Mouse (Mus musculus): ENCODE data around the gene Ptprn2.

Gene Ptprn2

DNA sequence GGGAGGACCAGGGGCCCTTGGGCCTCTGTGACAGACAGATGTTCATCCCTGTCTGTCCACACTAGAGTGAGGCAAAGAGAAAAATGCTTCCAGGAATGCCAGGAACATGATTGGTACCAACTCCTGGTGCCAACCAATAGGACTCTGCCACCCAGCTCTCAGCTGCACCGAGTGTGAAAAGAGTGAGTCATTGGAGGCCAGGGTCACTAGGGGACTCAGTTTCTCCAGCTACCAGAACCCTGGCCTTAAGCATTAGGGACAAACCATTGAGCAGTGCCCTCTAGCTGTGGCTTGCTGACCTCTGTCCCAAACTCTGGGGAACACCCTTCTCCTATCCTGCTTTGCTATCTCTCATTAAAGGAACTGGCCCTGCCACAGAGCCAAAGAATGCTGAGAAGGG lies 728.0 kb downstream of the Ptprn2 start:
- no peak for DNase-seq (ENCODE audit: low read depth, low spot score)

GRCm38 (mm10) chr12:117214272-117214671 lies 728.8 kb downstream of the Ptprn2 start:
- DNase-seq (ENCODE audit: low read depth, low spot score) = no peak

GRCm38 (mm10) chr12:117214919-117215318 lies 729.4 kb downstream of the Ptprn2 start:
- no peak for DNase-seq (ENCODE audit: low read depth, low spot score)

DNA sequence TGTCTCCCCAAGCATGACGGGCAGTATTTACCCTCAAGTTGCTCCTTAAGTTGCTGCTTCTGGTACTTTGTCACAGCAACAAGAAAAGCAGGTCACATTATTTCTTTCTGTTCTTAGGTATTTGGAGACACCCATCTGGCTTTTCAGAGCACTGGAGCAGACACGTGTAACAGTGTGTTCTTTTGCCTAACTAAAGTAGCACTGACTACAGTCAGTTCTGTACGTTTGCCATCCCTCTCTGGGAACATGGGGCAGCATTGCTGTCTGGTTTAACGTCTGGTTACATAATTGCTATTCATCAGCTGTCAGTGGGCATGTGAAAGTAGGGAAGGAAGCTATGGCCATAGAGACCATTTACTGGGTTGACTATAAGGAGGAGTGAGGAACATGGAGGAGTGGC lies 736.4 kb downstream of the Ptprn2 start:
- DNase-seq (ENCODE audit: low read depth, low spot score) = no peak

GRCm38 (mm10) chr12:117224036-117224435 lies 738.5 kb downstream of the Ptprn2 start:
- DNase-seq (ENCODE audit: low read depth, low spot score) = no peak

GRCm38 (mm10) chr12:117227236-117227635 lies 741.7 kb downstream of the Ptprn2 start:
- no peak for DNase-seq (ENCODE audit: low read depth, low spot score)

DNA sequence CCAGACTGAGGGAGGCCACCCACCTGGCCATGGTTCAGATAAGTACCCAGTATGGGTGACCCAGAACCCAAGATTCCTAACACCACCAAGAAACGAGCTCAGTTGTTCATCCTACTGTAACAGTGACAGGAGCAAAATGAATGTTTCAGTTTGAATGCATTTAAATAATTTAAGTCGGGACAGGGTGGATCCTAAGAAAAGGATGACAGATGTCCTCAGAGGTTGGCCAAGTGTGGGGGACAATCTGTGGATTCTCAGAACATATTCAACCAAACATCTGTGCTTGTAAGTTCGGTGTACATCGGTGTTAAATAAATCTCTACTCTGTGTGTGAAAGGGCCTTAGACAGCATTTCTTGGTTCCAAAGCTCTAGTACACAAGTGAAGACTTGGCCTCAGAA lies 743.9 kb downstream of the Ptprn2 start:
- no peak for DNase-seq (ENCODE audit: low read depth, low spot score)

DNA sequence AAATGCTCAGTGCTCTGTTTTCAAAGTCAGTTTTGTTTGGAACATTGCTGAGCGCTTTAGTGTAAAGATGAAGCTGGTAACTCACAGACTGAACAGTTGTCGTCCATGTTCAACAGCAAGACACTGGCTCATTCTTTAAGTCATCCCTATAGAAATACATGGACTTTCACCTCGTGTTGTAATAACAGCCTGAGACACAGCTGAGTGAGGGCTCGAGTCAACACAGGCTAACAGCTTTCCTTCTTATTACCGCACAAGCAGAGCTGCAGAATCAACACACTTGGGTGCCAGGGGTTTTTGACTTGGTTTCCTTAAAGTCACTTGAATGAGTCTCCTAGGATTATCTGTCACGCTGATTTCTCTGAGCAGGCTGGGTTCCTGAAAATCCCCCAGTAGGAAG lies 744.8 kb downstream of the Ptprn2 start:
- no peak for DNase-seq (ENCODE audit: low read depth, low spot score)

DNA sequence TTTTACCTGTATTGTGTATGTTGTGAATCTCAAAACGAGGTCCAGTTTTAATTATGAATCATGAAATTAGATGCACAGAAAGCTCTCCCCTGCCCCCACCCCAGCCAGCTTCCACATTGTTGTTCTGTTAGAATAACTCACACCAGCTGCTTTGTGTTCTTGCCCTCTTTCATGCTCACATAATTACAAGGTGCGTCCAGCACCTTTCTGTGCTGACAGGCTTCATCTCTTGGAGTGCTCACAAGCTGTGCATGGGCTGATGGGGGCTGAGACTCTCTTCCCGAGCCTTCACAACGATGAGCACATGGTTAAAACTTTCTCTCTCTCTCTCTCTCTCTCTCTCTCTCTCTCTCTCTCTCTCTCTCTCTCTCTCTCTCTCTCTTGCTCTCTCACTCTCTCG lies 746.3 kb downstream of the Ptprn2 start:
- DNase-seq (ENCODE audit: low read depth, low spot score) = peak; percentile 16

DNA sequence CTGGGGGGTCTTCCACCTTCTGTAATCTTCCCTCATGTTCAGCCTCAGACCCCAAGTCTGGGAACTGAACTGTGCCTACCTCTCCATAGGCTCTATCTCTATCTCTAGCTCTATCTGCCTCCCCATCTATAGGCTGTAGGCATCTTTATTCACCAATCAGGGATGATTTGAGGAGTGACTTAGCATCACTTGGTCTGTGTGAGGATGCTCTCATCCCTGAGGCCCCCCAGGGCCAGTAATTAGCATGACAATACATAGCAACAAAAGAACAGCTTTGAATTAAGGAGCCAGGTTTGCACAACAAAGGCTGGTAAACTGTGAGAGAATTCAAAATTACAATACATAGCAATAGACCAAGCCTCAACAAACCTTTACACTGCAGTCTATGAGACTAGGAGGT lies 749.6 kb downstream of the Ptprn2 start:
- no peak for DNase-seq (ENCODE audit: low read depth, low spot score)

DNA sequence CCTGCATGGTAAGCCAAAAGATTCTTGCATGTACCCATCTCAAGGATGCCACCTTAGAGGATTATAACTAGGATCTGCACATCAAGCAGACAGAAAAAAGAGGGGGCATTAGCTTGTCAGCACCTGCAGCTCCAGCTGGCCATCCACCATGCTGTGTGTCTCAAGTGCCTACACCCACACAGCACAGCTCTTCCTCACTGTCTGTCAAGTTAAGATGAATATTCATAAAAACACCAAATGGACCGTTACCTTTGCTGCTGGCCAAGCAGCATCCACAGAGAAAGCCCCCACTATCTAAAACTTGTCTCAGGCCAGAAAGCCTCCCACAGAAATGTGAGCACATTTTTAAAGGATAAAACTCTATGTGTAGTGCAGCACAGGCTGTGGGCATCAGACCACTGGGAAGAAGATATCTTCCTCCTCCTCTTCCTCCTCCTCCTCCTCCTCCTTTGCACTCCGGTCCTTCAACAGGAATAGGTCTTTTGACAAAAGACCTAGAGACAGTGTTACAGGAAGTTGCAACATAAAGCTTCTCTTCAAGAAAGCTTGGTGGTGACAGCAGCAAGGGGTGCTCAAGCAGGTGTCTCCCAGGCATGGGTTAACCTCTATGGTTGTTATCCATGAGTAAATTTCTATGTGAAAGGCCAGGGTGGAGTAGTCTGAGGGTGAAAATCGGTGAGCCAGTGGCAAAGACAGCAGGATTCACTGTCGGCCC lies 750.7 kb downstream of the Ptprn2 start:
- no peak for DNase-seq (ENCODE audit: low read depth, low spot score)

- DNase-seq (ENCODE audit: low read depth, low spot score) = no peak
Observed at GRCm38 (mm10) chr12:117236981-117237380, 751.5 kb downstream of the Ptprn2 start.

- no peak for DNase-seq (ENCODE audit: low read depth, low spot score)
Observed at GRCm38 (mm10) chr12:117239927-117240715, 754.6 kb downstream of the Ptprn2 start.

DNA sequence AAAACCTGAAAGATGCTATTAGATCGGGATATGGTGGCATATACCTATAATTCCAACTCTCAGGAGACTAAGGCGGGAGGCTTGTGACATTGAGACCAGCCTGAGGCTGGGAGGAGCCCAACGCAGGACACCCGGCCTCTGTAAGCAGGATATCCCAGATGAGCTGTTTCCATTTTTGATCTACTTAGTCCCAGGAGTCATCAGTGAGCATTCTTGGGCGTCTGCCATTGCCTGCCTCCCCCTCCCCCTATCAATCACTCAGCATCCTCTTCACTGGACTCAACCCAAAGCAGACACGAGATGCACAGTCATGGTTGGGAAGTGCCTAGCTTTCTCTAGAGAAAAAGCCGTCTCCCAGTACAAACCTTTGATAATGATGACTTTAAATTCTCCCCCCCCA lies 756.7 kb downstream of the Ptprn2 start:
- no peak for DNase-seq (ENCODE audit: low read depth, low spot score)

GRCm38 (mm10) chr12:117245885-117246478 lies 760.5 kb downstream of the Ptprn2 start:
- DNase-seq (ENCODE audit: low read depth, low spot score) = no peak

- DNase-seq (ENCODE audit: low read depth, low spot score) = peak; percentile 50
Observed at GRCm38 (mm10) chr12:117250465-117250864, 764.9 kb downstream of the Ptprn2 start.

DNA sequence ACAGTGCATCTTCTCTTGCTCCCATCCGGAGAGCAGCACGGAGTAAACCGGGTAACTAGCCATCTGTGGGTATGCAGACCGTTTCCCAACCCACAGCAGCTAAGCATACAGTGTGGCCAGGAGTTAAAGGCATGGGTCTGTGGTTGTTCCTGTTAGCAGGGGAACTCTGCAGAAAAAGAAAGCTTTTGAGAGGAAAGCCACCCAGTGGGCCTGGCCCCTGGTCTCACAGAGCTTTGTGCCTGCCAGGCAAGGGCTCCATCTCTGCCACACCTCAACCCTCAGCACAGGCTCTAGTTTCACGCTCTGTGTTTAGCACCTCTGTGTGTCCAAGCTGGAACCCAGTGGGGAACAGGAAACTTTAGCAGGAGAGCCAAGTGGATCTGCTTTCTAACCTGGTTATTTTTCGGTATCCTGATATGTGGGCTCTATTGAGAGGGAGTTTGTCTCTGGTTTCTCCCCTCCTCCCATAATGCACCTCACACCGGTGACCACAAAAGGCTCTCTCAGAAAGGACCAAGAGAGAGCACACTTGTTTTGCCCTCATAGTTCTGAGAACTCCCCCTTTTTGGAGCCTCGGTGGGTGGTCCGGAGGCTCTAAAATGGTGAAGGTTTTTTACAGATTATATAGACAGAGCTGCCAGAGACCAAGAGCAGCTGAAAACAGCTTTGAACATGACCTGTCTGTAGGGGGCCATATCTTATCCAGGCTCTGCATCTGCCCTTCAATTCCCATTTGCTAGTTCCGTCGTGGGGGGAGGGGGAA lies 766.3 kb downstream of the Ptprn2 start:
- DNase-seq (ENCODE audit: low read depth, low spot score) = no peak

GRCm38 (mm10) chr12:117252426-117252779 lies 766.9 kb downstream of the Ptprn2 start:
- no peak for DNase-seq (ENCODE audit: low read depth, low spot score)

GRCm38 (mm10) chr12:117254356-117254755 lies 768.8 kb downstream of the Ptprn2 start:
- no peak for DNase-seq (ENCODE audit: low read depth, low spot score)

GRCm38 (mm10) chr12:117255325-117255724 lies 769.8 kb downstream of the Ptprn2 start:
- no peak for DNase-seq (ENCODE audit: low read depth, low spot score)

- no peak for DNase-seq (ENCODE audit: low read depth, low spot score)
Observed at GRCm38 (mm10) chr12:117255776-117256342, 770.3 kb downstream of the Ptprn2 start.

GRCm38 (mm10) chr12:117256849-117257204 lies 771.3 kb downstream of the Ptprn2 start:
- DNase-seq (ENCODE audit: low read depth, low spot score) = no peak

All from forelimb bud, embryonic 11.5 days (tissue).